Mouse (Mus musculus) urinary bladder, postnatal 10 days (tissue): ENCODE data around the gene Ncapd2.

Experiments
- DNase-seq: peaks from one replicate; pipeline ENCODE4 v3.0.0; 2022; ENCODE audit warnings: low spot score

Gene Ncapd2

DNA sequence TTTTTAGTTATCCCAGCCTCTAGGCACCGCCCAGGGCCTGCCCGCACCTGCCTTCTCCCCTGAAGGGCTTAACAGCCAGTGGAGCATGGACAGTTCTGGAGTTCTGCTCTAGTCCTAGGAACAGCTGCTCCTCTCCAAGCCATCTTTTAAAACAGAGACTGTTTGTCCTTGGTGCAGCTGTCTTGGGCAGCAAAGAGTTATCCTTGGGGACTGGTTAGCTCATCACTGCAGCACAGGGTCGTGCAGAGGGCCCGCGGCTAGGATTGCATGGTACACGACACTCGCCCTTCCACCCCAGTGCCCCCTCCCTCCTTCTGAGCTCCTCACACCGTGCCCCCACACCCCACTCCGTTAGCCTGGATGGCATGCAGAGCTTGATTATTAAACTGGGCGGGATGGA lies 44.2 kb downstream of the Ncapd2 start:
- no peak for DNase-seq

DNA sequence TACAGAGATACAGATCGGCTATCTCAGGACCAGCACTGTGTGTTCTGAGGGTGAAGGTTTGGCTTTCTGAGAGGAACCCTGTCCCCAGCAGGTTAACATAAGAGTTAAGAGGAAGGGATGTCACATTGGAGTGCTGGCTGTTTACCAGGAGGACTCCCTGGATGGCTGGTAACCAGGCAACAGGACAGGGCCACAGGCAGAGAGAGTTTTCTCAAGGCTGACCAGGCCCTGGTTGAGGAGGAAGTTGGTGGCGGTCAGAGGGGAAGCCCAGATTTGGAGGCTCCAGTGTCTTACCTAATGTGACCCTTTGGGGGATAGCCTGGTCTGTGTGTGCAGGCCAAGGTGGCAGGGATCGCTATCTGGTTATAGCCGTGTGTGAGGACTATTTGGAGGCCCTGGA lies 44.7 kb downstream of the Ncapd2 start:
- no peak for DNase-seq

DNA sequence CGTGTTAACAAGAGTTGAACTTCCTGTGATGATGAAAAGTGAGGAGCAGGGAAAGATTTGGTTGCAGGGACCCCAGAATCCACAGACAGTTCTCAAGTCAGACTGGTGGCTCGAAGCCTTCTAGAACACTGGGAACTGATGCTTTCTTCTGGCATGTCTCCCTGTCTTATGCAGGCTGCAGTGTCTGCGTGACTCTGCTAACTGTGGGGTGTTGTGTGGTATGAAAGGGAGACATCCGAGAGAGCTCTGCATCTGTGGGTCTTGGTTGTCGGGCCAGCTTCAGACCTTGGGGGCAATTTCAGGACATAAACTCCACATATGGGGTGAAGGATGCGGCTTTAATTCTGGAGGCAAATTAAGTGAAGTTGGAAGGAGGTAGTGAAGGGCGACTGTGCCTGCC lies 45.4 kb downstream of the Ncapd2 start:
- no peak for DNase-seq

DNA sequence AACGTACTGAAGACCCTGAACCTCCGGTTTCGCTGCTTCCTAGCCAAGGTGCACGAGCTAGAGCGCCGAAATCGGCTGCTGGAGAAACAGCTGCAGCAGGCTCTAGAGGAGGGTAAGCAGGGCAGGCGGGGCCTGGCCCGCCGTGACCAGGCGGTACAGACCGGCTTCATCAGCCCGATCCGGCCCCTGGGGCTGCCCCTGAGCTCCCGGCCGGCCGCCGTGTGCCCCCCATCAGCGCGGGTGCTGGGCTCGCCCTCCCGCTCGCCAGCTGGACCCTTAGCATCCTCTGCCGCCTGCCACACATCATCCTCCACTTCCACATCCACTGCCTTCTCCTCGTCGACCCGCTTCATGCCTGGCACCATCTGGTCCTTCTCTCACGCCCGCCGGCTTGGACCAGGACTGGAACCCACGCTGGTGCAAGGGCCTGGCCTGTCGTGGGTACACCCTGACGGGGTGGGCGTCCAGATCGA lies 46.0 kb downstream of the Ncapd2 start:
- DNase-seq, result no peak

DNA sequence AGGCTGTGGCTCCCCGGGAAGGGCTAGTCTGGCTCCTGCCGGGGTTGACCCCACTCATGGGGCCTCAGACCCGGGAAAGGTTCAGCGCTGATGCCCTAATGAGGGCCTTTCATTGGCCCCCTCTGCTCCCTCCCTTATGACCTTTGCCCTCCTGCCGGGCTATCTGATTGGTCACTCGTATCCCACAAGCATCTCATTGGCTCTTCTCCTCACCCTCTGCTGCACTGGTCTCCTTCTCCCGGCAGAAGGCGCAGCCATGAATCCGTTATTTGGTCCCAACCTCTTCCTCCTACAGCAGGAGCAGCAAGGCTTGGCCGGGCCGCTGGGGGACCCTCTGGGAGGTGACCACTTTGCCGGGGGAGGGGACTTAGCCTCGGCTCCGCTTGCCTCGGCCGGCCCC lies 46.5 kb downstream of the Ncapd2 start, which contains the start of gene Iffo1:
TSS of gene Iffo1 (plus strand) at position 241 of the 400 bp plus-strand sequence.
- DNase-seq, result no peak

DNA sequence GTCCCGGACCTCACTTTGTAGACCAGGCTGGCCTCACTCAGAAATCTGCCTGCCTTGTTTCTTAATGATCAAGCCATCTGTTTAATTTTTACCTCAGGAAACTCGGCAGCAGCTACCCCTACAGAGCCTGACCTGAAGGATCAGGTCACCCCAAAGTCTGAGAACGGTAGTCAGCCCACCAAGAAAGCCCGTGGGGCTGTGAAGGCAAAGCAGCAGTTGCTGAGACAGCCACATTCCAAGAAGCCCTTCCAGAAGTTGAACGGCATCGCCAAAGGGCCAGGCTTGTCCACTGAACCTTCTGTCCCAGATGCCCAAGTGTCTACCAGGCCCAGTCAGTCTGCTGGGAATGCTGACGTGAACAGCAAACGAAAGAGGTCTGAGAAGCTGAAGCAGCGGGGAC lies 47.6 kb downstream of the Ncapd2 start:
- no peak for DNase-seq

DNA sequence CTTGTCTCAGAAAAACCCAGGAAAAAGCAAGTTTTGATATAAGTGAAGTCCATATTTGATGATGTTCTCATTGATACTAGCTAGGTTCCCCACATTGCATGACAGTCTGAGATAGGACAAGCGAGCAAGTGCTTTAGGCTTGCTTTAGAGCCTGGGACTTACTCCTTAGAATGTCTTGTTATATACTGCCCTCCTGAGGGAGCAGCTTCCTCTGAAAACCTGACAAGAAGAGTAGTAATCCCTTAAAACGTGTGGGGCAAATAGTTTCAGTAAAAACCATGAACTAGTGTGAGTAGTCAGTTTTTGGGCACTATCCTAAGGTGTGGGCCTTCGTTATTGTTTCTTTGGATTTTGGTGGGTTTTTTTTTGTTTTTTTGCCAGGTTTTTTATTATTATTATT lies 48.4 kb downstream of the Ncapd2 start:
- no peak for DNase-seq

DNA sequence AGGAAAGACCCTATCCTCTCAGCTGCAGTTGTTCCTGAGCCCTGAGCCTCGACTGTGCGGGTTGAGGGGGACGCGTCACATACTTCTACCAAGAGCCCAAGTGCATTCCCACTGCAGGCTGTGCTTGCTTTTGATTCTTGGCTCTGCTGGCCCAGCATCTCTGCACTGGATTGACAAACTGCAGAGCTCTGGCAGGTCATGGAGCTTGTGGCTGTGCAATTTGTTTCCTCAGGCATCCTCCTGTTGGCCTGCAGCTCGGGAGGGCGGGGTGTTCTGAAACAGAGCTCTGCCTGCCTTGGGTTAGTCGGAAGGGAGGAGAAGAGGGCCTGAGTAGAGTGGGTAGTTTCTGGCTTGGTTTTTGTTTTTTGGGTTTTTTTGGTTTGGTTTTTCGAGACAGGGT lies 49.1 kb downstream of the Ncapd2 start:
- DNase-seq, result no peak

DNA sequence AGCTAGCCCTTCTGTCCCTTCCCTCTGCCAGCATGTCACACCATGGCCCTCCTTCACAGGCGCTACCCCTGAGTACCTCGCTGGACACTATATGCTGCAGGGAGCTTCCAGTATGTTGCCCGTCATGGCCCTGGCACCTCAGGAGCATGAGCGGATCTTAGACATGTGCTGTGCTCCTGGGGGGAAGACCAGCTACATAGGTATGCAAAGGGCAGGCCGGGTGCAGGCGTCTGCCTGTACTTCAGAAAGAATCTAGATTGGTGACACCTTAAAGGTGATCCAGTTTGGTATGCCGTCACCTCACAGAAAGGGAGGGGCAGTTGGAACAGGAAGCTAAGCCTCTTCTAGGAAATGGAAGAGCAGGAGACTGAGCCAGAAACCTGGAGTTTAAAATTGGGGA lies 51.8 kb downstream of the Ncapd2 start:
- no peak for DNase-seq

DNA sequence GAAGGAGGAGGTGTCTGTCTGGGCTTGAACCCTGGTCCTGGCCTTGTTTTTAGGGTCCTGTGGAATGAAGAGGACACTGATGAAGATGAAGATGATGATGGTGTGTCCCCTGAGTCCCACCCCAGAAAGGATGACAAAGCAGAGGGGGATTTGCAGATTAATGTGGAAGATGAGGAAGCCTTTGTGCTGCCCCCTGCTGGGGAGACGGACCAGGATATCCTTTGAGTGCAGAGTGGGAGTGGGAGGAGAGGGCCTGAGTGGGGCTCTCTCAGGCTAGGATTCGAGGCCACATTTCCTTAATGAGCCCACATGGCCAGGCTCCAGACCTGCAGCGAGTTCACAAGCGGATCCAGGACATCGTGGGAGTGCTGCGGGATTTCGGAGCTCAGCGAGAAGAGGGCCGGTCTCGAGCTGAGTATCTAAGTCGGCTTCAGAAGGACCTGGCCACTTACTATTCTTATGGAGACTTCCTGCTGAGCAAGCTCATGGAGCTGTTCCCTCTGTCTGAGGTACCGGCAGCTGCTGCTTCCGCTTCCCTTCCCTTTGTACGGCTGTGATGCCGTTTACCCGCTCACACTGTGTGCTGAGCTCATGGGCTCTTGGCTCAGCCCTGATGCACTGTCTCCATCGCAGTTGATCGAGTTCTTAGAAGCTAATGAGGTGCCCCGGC lies 54.4 kb downstream of the Ncapd2 start:
- DNase-seq, result no peak

DNA sequence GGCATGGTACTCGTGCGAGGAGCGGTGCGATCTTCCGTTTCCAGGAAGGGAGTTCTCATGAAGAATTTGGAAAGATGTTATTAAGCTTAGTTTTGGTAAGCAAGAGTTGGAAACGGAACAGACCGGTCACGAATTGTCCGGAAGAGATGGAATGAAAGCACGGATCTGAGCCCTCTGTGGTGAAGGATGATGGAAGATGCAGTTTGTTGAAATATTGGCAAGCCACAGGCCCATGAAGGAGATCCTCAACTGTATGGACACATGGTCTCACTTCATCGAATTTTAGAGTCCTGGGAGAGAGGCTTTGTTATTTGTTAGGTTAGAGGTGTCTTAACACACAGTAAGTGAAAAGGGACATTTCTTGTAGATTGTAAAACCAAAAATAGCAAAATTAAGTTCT lies 59.0 kb downstream of the Ncapd2 start:
- DNase-seq, result no peak

DNA sequence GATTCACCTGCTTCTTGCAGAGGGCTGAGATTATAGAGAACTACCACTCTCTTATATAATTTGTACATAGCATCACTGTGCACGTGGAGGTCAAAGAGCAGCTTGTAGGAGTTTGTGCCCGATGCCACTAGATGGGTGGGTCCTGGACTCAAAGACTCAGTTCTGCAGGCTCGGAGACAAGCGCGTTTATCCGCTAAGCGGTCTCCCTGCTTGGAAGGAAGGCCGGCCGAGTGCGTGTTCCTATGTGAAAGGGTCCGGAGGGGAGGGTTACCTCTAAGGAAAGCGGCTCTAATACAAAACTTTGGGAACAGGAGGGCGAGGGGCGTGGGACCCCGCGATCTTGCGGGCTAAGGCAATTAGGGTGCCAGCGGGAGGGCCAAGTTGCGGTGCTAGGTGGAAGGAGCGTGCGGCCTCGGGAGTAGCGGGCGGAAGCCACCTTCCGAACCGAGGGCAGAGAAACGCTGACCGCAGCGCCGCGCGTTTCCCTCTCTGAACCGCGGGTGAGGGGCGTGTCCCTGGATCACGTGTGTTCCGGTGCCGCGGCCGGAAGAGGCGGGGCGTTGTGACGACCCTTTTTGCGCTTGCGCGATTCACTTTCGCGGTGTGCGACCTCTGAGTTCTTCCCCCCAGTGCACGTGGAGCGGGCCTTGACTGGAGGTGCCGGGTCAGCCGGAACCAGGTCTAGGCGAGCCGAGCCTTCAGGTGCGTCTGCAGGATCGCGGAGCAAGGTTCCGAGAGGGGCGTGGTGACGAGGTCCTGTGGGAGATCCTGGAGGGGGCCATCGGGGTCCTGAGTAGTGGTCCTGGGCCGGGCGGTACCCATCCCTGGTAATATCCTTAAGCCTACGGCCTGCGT lies 60.0 kb downstream of the Ncapd2 start, which contains the start of gene Nop2:
TSS of gene Nop2 (plus strand) at position 608 of the 855 bp plus-strand sequence.
- peak; percentile 54 for DNase-seq

DNA sequence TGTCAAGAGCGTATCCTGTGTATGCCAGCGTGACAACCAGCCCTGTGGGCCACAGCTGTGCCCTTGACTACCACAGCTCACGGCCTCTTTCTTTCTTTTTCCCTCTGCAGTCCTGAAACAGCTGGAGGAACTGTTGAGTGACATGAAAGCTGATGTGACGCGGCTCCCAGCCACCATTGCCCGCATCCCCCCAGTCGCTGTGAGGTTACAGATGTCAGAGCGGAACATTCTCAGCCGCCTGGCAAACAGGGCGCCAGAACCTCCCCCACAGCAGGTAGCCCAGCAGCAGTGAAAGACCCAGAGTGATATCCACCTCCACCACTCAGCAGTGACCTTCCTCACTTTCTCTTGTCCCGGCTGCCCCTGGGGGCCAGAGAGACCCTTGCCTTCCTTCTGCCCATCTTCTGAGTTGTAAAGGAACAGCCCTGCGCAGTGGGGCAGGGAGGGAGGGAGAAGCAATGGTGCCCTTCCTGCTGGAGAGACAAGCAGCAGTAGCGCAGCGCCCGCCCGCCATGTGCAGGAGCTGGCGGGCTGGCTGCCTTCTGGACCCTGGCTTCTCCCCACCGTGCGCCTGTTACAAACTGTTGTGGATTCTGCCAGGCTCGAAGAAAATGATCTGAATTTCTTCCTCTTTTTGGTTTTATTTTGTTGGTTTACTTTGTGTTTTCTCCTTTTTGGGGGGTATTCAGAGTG lies 61.6 kb downstream of the Ncapd2 start:
- DNase-seq, result no peak

DNA sequence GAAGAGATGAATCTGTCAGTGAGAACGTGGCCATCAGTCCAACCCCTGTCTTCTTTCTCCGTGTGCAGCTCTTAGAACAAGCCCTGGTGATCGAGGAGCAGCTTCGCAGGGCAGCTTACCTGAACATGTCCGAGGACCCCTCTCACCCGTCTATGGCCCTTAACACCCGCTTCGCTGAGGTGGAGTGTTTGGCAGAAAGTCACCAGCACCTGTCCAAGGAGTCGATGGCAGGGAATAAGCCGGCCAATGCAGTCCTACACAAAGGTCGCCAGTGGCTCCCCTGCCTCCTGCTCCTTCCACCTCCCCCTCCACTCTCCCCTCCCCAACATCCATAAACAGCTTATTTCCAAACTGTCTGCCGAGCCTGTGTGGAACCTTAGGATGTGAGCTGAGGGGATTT lies 62.8 kb downstream of the Ncapd2 start:
- no peak for DNase-seq

DNA sequence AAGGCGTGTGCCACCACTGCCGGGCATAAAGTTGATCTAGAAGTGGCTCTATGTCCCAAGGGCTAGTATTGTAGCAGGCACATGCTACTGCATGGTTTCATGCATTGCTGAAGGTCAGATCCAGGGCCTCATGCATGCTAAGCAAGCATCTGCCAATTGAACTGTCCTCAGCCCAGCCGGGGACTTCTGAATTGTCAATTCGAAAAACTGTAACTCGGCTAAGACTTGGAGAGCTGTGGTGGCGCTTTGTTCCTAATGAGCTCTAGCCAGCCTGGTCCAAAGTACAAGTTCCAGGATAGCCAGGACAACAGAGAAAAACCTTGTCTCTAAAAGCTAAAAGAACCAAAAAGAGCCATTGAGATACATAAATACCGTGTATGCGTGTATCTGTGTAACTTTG lies 72.1 kb downstream of the Ncapd2 start:
- DNase-seq, result no peak
